Mouse (Mus musculus): Measurements from ENCODE around the gene Tent5c.

DNA sequence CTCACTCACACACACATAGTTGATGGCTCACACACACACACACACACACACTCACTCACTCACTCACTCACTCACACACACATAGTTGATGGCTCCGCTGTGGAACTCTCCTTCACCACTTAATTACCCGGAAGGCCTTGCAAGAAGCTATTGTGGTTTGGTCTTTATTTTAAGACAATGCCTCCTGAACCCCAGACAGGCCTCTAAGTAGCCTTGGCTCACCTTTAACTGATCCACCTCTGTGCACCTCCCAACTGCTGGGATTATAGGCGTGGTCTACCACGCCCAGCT lies 831 bp upstream of the Tent5c start:
- TF ChIP-seq RAD21 (IDR thresholded peaks at IDR 0.05; ENCODE audit: low read depth, low read length), result no peak
- no peak for TF ChIP-seq EP300 (IDR thresholded peaks at IDR 0.05; ENCODE audit: low read depth in 1 of 2, low read length in 2 of 2)
- no peak for TF ChIP-seq MAFK (IDR thresholded peaks at IDR 0.05; ENCODE audit: borderline replicate concordance, low read depth, low read length)
- TF ChIP-seq BHLHE40 (IDR thresholded peaks at IDR 0.05; ENCODE audit: borderline replicate concordance, low read depth, low read length), result no peak
- TF ChIP-seq MXI1 (IDR thresholded peaks at IDR 0.05; ENCODE audit: low read depth, low read length), result no peak
- TF ChIP-seq GATA1 (IDR thresholded peaks at IDR 0.05; ENCODE audit: low read depth, low read length), result no peak
- TF ChIP-seq CTCF (IDR thresholded peaks at IDR 0.05 in 2 of 3, conservative IDR thresholded peaks at IDR 0.05 in 1 of 3; ENCODE audit: control insufficient read depth in 1 of 3, insufficient read depth in 1 of 3, low read depth in 2 of 3, low read length in 3 of 3, poor library complexity in 1 of 3, severe bottlenecking in 1 of 3), result no peak
- TF ChIP-seq POLR2A (IDR thresholded peaks at IDR 0.05; ENCODE audit: control insufficient read depth in 1 of 2, insufficient read depth in 1 of 2, low read depth in 1 of 2, low read length in 2 of 2, poor library complexity in 1 of 2), result no peak
- no peak for TF ChIP-seq ZNF384 (IDR thresholded peaks at IDR 0.05; ENCODE audit: low read depth, low read length)
- no peak for TF ChIP-seq TAL1 (IDR thresholded peaks at IDR 0.05; ENCODE audit: low read length)

Measured in MEL (cell line).